Comparison of ENCODE assay signal across 19 mouse cellular contexts in the genomic region with DNA sequence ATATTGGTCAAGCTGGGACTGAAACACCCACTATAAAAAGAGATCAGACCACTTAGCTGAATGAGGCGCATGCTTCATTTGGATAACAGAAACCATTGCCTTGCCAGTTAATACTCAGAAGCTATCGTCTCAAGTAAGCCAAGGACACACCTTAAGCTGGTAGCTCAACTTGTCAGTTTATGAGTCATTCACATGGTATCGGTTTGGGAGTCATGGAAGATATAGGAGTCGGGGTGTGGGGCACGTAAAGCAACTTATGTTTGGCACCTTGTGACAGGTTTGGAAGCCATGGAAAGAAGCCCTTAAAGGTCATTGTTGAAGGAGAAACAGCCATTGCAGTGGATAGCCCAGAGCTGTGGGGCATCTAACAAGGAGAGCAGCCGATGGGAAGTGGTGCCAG.
DNase-seq lines count a peak whose midpoint lies in the region; ATAC-seq and TF ChIP-seq lines count a peak whose summit lies in the region.
"Had no signal": no experiment of that assay in that cellular context is flagged by ENCODE, and none has a peak within 500 bp of the region (broad histone marks: within the 10 kb centered on the region; RNA-seq: fewer than 3 reads in every experiment).

No protein-coding gene starts in this region.

- no peak overlapping the region for H3K27ac ChIP-seq in stomach, embryonic 16.5 days (ENCODE audit: low read length)
- H3K27ac ChIP-seq in hindbrain, embryonic 10.5 days = no peak overlapping the region
- no peak overlapping the region for H3K27ac ChIP-seq in intestine, postnatal 0 days (ENCODE audit: low read depth, low read length)
- H3K27ac ChIP-seq: embryonic facial prominence, embryonic 10.5 days; embryonic facial prominence, embryonic 12.5 days; forebrain, embryonic 13.5 days; forebrain, embryonic 15.5 days had no signal

- no peak overlapping the region for H3K4me3 ChIP-seq in stomach, embryonic 16.5 days (replicated peaks; ENCODE audit: low read length)
- H3K4me3 ChIP-seq in hindbrain, embryonic 10.5 days = no peak overlapping the region
- H3K4me3 ChIP-seq in intestine, postnatal 0 days (ENCODE audit: low read depth, low read length) = no peak overlapping the region
- H3K4me3 ChIP-seq: embryonic facial prominence, embryonic 10.5 days; embryonic facial prominence, embryonic 12.5 days; forebrain, embryonic 13.5 days; forebrain, embryonic 15.5 days had no signal

- no peak overlapping the region for H3K9ac ChIP-seq in stomach, embryonic 16.5 days (ENCODE audit: low read length)
- no peak overlapping the region for H3K9ac ChIP-seq in intestine, postnatal 0 days (ENCODE audit: low read depth, low read length)
- H3K9ac ChIP-seq: embryonic facial prominence, embryonic 12.5 days; forebrain, embryonic 13.5 days; forebrain, embryonic 15.5 days; forebrain, postnatal 0 days had no signal

- H3K9me3 ChIP-seq in stomach, embryonic 16.5 days (replicated peaks; ENCODE audit: control insufficient read depth, low read length) = no peaks in the 10 kb centered on the region
- no peaks in the 10 kb centered on the region for H3K9me3 ChIP-seq in hindbrain, embryonic 10.5 days
- H3K9me3 ChIP-seq in intestine, postnatal 0 days (ENCODE audit: control insufficient read depth) = no peaks in the 10 kb centered on the region
- H3K9me3 ChIP-seq: embryonic facial prominence, embryonic 10.5 days; embryonic facial prominence, embryonic 12.5 days; forebrain, embryonic 13.5 days; forebrain, embryonic 15.5 days had no signal

- 82% methylated on average over 6 of the region's 6 CpGs for WGBS in stomach, embryonic 16.5 days
- 91% methylated on average over 6 of the region's 6 CpGs for WGBS in hindbrain, embryonic 10.5 days
- WGBS in intestine, postnatal 0 days = 79% methylated on average over 6 of the region's 6 CpGs

- no peaks in the 10 kb centered on the region for H3K4me1 ChIP-seq in stomach, embryonic 16.5 days (ENCODE audit: control insufficient read depth, insufficient read depth, low read length)
- H3K4me1 ChIP-seq in hindbrain, embryonic 10.5 days (replicated peaks) = peaks cover 10% of the 10 kb centered on the region; the same call in 1 of the 2 replicates
- H3K4me1 ChIP-seq in intestine, postnatal 0 days (replicated peaks; ENCODE audit: control insufficient read depth, insufficient read depth, low read length) = no peaks in the 10 kb centered on the region
- H3K4me1 ChIP-seq: embryonic facial prominence, embryonic 10.5 days; embryonic facial prominence, embryonic 12.5 days; forebrain, embryonic 13.5 days; forebrain, embryonic 15.5 days had no signal

- no peak overlapping the region for H3K4me2 ChIP-seq in stomach, embryonic 16.5 days (ENCODE audit: low read depth, low read length)
- H3K4me2 ChIP-seq in intestine, postnatal 0 days (replicated peaks; ENCODE audit: low read depth) = no peak overlapping the region
- H3K4me2 ChIP-seq: embryonic facial prominence, embryonic 12.5 days; forebrain, embryonic 13.5 days; forebrain, embryonic 15.5 days had no signal

- TF ChIP-seq CTCF in intestine, postnatal 0 days (IDR thresholded peaks at IDR 0.05; ENCODE audit: low read depth) = no peak

- H3K27me3 ChIP-seq in stomach, embryonic 16.5 days (ENCODE audit: control insufficient read depth, insufficient read depth, low read length) = no peaks in the 10 kb centered on the region
- no peaks in the 10 kb centered on the region for H3K27me3 ChIP-seq in hindbrain, embryonic 10.5 days (ENCODE audit: insufficient read depth, poor library complexity, severe bottlenecking)
- H3K27me3 ChIP-seq in intestine, postnatal 0 days (replicated peaks; ENCODE audit: control insufficient read depth, insufficient read depth, low read length) = no peaks in the 10 kb centered on the region
- H3K27me3 ChIP-seq: embryonic facial prominence, embryonic 12.5 days; forebrain, embryonic 13.5 days; forebrain, embryonic 15.5 days had no signal

- DNase-seq in ES-CJ7 (ENCODE audit: low read depth, low spot score) = peak; percentile 38
- DNase-seq in hindbrain, embryonic 10.5 days (ENCODE audit: low spot score) = no peak
- DNase-seq in thymus, postnatal 25 days = no peak
- DNase-seq: adrenal gland, adult 8-10 months; adrenal gland, postnatal 14 days; adrenal gland, postnatal 36 days; cerebellum, adult 11-12 months; cerebellum, adult 2 months; cerebellum, adult 9-10 months; cerebellum, postnatal 10 days; cerebellum, postnatal 25 days; forebrain, postnatal 0 days had no signal

- no peaks in the 10 kb centered on the region for H3K36me3 ChIP-seq in stomach, embryonic 16.5 days (ENCODE audit: control insufficient read depth, insufficient read depth, low read length)
- H3K36me3 ChIP-seq in hindbrain, embryonic 10.5 days = no peaks in the 10 kb centered on the region
- H3K36me3 ChIP-seq in intestine, postnatal 0 days (ENCODE audit: control insufficient read depth, insufficient read depth) = no peaks in the 10 kb centered on the region
- H3K36me3 ChIP-seq: embryonic facial prominence, embryonic 10.5 days; embryonic facial prominence, embryonic 12.5 days; forebrain, embryonic 15.5 days had no signal

- peak; percentile 58; the same call in 1 of the 2 replicates for ATAC-seq in stomach, embryonic 16.5 days (ENCODE audit: insufficient read depth, low FRiP score)
- ATAC-seq in intestine, postnatal 0 days = no peak
- ATAC-seq: activated CD4-positive, CD25-positive, alpha-beta regulatory T cell, adult 4 months; forebrain, embryonic 13.5 days; forebrain, embryonic 15.5 days; forebrain, postnatal 0 days had no signal
